Mouse (Mus musculus) intestine, embryonic 15.5 days (tissue): ENCODE measurements around the gene Doc2a. TPM values are rescaled to one million over a fixed set of nuclear protein-coding genes. Genes with fewer than 3 reads are reported as not detected.
A peak's percentile ranks its signal among the peaks of the same experiment; 100 is the strongest.

ENCODE experiments used
- ATAC-seq: fragments of 200-750 bp; cut with Nextera tagmentation; 2 replicates; pipeline ENCODE4 v1.8.0; 2017; ENCODE audit warnings: moderate TSS enrichment, moderate library complexity
- H3K27ac ChIP-seq: fragments of 300-500 bp; sonication (generic); 2 replicates; pipeline ENCODE4 v1.5.1; 2015; ENCODE audit warnings: mild to moderate bottlenecking, inconsistent platforms
- H3K27me3 ChIP-seq: fragments of 300-500 bp; sonication (generic); replicated peaks from 2 replicates; pipeline ENCODE4 v1.6.1; 2015; ENCODE audit warnings: inconsistent platforms
- H3K36me3 ChIP-seq: fragments of 300-500 bp; sonication (generic); 2 replicates; pipeline ENCODE4 v1.6.1; 2015; ENCODE audit warnings: inconsistent platforms
- H3K4me1 ChIP-seq: fragments of 300-500 bp; sonication (generic); replicated peaks from 2 replicates; pipeline ENCODE4 v1.6.1; 2015; ENCODE audit warnings: inconsistent platforms
- H3K4me2 ChIP-seq: fragments of 300-500 bp; sonication (generic); replicated peaks from 2 replicates; pipeline ENCODE4 v1.6.1; 2015; ENCODE audit warnings: mild to moderate bottlenecking, inconsistent platforms
- H3K4me3 ChIP-seq: fragments of 300-500 bp; sonication (generic); replicated peaks from 2 replicates; pipeline ENCODE4 v1.5.1; 2015; ENCODE audit warnings: inconsistent platforms
- H3K9ac ChIP-seq: fragments of 300-500 bp; sonication (generic); 2 replicates; pipeline ENCODE4 v1.6.1; 2015; ENCODE audit warnings: inconsistent platforms
- H3K9me3 ChIP-seq: fragments of 300-500 bp; sonication (generic); 2 replicates; pipeline ENCODE4 v1.6.1; 2016; ENCODE audit warnings: inconsistent platforms
- WGBS: fragments of 180-500 bp; shearing (Covaris S2); methylation state at CpG from one replicate; pipeline ENCODE4 v1.1.7; 2015; 5-methylcytosine and 5-hydroxymethylcytosine counted together
- polyA plus RNA-seq: library from polyadenylated mRNA; unstranded; fragments of >200 nt; fragmentation: Nextera tagmentation; extraction: Ambion mirVana; gene quantifications from 2 replicates; pipeline ENCODE4 v1.2.1, GENCODE M21; 2015

The Doc2a gene
- polyA plus RNA-seq, 1 experiment from 2014 or later: 0.75 TPM

DNA sequence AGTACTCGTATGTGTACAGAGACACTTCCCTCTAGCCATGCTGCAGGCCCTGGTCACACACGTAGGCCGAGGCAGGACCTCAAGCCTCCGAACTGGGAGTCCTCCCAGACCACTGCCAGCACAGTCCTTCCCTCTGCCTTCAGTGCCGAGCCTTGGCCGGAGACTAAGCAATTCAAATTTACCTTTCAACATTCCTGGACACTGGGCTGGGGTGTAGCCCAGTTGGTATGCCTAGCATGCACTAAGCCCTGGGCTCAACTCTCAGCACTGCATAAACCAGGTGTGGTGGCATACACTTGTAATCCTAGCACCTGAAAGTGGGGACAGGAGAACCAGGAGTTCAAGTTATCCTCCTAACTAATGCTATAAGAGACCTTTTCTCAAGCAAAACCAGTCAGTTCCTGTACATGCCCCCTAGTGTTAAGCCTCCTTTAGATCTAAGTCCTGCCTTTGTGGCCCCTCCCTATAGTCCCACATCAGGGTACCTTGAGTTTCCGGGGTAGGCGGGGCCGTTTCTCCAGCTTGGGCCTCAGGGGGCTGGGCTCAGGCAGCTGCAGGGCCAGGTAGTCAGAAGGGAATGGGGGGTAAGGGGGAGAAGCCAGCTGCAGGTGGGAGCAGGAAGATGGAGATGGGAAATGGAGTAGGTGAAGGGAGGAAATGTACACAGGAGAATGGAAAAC lies 9.7 kb downstream of the Doc2a start:
- no peak overlapping the region for H3K4me3 ChIP-seq
- no peak; the same call in 1 of the 2 replicates for ATAC-seq
- peaks cover 17% of the 10 kb centered on the region; the same call in 1 of the 2 replicates for H3K4me1 ChIP-seq
- H3K9me3 ChIP-seq: no peaks in the 10 kb centered on the region
- no peaks in the 10 kb centered on the region; the same call in 1 of the 2 replicates for H3K27me3 ChIP-seq
- H3K9ac ChIP-seq: no peak overlapping the region
- H3K36me3 ChIP-seq: peaks cover 22% of the 10 kb centered on the region
- WGBS: 65% methylated on average over 9 of the region's 9 CpGs
- no peak overlapping the region for H3K4me2 ChIP-seq
- no peak overlapping the region for H3K27ac ChIP-seq

DNA sequence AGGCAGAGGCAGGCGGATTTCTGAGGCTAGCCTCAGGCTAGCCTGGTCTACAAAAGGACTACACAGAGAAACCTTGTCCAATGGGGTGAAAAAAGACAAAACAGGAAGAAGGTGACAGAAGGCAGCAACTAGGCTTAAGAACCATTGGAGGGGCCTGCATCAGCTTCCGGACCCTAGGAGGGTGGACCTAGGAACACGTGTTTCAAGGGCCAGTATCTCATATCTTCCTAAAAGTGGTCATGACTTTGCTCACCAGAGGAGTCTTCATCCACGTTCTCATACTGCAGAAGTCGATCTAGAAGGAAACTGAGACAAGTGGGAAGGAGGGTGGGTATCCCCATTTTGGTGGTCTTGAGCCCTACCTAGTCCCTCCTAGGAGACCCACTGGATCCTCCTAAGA lies 13.8 kb downstream of the Doc2a start:
- Histone ChIP-seq H3K36me3 (peaks cover 5% of the 10 kb centered on the region; the same call in 1 of the 2 replicates), H3K4me3 (peak overlapping the region; percentile 62), H3K27me3 (no peaks in the 10 kb centered on the region), H3K27ac (no peak overlapping the region), H3K9ac (peak overlapping the region; percentile 70), H3K4me2 (peak overlapping the region; percentile 86), H3K4me1 (peaks cover 38% of the 10 kb centered on the region), H3K9me3 (no peaks in the 10 kb centered on the region)
- 70% methylated on average over 5 of the region's 5 CpGs for WGBS
- ATAC-seq: no peak

DNA sequence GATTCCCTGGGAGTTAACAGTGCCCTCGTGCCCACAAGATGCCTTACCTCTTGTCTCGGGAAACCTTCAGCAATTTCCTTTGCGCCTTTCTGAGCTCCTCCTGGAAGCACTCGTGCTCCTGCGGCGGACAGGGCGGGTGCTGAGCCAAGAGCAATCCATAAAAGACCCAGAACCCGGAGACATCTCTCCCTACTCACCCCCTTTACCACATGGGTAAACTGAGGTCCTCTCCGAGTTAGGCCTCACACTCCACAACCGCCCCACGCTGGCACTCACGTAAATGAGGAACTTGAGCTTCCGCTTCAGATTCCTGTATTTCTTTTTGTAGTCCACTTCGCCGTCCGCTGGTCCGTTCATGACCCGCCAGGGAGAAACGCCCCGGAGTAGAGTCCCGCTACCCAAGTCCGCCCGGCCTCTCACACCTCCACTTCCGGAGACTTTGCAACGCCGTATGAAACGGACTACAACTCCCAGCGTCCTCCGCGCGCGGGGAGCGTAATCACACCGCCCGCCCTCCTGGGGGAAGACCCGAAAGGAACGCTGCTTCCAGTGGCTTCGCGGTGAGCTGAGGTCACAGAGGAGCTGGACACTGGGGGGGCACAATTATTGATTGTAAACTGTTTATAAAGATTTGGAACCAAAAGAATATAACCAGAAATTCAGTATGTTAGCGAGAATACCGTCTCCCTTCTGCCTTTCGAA lies 14.4 kb downstream of the Doc2a start, which contains the start of gene Hirip3:
Gene Hirip3 (plus strand): TSS at position 544 of the 702 bp plus-strand sequence.
- Histone ChIP-seq H3K27me3 (no peaks in the 10 kb centered on the region), H3K9me3 (no peaks in the 10 kb centered on the region), H3K4me3 (peak within 1 kb of the TSS; percentile 62), H3K4me2 (peak within 1 kb of the TSS; percentile 86), H3K27ac (peak within 1 kb of the TSS; percentile 52), H3K4me1 (peaks cover 37% of the 10 kb centered on the region), H3K9ac (peak within 1 kb of the TSS; percentile 70), H3K36me3 (peaks cover 11% of the 10 kb centered on the region)
- peak; percentile 94 for ATAC-seq
- 1% methylated on average over 42 of the region's 42 CpGs for WGBS

DNA sequence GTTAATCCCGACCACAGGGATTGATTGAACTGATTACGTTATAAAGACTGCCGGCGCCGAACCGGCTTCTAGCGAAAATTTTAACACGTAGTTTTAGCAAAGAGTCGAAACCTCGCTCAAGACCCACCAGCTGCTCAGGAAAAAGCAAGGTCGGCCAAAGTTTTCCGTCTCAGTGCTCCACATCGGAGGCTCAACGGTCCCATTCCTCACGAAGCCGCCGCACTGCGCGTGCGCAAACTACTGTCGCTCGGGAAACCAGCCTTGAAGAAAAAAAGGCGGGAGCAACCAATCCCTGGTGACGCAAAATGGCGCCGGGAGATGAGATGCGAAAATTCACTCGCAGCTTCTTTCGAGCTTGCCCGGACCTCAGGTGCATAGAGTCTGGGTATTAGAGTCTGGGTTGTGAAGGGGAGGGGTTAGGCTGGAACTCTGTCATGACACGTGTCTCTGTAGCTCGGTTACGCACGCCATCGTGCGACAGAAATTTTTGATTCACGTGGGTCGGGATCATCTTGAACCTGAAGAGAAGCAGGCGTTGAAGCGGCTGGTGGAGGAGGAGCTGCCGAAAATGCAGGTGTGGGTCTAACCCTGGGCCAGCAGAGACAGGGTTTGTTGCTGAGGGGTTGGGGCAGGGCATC lies 15.1 kb downstream of the Doc2a start, which contains the start of gene Ino80e:
Gene Ino80e (minus strand): TSS at position 231 of the 638 bp plus-strand sequence.
- ATAC-seq: peak; percentile 84
- peak within 1 kb of the TSS; percentile 86 for H3K4me2 ChIP-seq
- WGBS: under 1% methylated on average over 41 of the region's 41 CpGs
- no peaks in the 10 kb centered on the region for H3K9me3 ChIP-seq
- H3K4me3 ChIP-seq: peak within 1 kb of the TSS; percentile 62
- peaks cover 18% of the 10 kb centered on the region for H3K36me3 ChIP-seq
- no peaks in the 10 kb centered on the region for H3K27me3 ChIP-seq
- H3K4me1 ChIP-seq: peaks cover 32% of the 10 kb centered on the region
- peak within 1 kb of the TSS; percentile 52 for H3K27ac ChIP-seq
- H3K9ac ChIP-seq: peak within 1 kb of the TSS; percentile 70

DNA sequence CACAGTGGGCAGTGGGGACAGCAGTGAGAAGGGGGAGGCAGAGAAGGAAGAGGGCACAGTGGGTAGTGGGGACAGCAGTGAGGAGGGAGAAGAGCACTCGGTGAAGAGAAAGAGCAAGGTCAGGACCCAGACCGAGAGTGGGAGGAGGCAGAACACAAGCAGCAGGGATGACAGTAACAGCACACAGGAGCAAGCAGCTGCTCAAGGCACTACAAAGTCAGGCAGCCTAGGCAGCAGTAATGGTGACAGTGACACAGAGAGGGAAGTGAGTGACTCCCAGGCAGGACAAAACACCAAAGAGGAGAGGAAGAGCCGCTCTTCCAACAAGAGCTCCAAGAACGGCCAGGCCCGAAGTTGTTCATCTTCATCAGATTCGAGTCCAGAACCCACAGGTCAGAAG lies 16.6 kb downstream of the Doc2a start:
- no peak for ATAC-seq
- Histone ChIP-seq H3K4me1 (peaks cover 30% of the 10 kb centered on the region), H3K4me3 (peak overlapping the region; percentile 62), H3K9me3 (no peaks in the 10 kb centered on the region), H3K27me3 (no peaks in the 10 kb centered on the region), H3K27ac (no peak overlapping the region), H3K4me2 (peak overlapping the region; percentile 86), H3K36me3 (peaks cover 26% of the 10 kb centered on the region), H3K9ac (peak overlapping the region; percentile 70; the same call in 1 of the 2 replicates)
- 61% methylated on average over 6 of the region's 6 CpGs for WGBS

DNA sequence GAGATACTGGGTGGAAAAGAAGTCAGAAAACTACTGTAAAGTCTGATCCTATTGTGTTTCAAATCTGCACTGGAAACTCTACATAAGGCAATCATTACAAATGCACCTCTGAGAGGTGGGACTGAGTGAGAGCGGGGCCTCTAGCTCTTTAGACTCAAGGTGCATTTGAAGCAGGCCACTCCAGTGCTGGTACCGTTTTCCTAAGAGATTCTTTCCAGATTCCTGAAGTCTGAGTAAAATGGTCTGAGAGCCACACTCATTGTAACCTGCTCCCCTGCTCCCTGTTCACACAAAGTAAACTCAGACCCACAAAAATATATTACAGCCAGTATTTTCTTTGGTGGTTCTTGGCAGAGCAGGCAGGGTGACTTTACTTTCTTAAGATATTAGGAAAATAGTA lies 20.3 kb downstream of the Doc2a start:
- H3K27me3 ChIP-seq: no peaks in the 10 kb centered on the region
- H3K4me2 ChIP-seq: no peak overlapping the region
- H3K4me1 ChIP-seq: peaks cover 21% of the 10 kb centered on the region
- no peak for ATAC-seq
- no peak overlapping the region for H3K4me3 ChIP-seq
- no peaks in the 10 kb centered on the region for H3K9me3 ChIP-seq
- no peak overlapping the region for H3K27ac ChIP-seq
- 84% methylated on average over 2 of the region's 2 CpGs for WGBS
- no peak overlapping the region for H3K9ac ChIP-seq
- peaks cover 57% of the 10 kb centered on the region for H3K36me3 ChIP-seq

DNA sequence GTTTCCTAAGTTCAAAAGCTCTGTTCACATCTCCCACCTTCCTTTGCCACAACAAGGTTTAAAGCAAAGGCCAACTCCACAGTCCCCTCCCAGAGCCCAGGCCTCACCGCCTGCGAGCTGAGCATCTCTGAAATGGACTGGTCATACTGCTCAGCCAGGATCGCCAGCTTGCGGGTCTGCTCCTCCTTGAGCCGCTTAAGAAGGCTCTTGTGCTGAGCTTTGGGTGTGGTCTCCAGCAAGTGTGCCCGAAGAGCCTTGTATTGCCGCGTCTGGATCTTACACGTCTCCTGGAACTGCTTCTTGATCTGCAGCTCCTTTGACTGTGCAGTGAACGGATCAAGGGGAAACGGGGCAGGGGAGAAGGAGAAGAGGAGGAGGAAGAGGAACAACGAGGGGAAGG lies 20.8 kb downstream of the Doc2a start:
- ATAC-seq: no peak
- Histone ChIP-seq H3K4me1 (peaks cover 16% of the 10 kb centered on the region), H3K27ac (no peak overlapping the region), H3K4me3 (no peak overlapping the region), H3K4me2 (no peak overlapping the region), H3K9ac (no peak overlapping the region), H3K27me3 (no peaks in the 10 kb centered on the region), H3K36me3 (peaks cover 60% of the 10 kb centered on the region), H3K9me3 (no peaks in the 10 kb centered on the region)
- WGBS: 79% methylated on average over 12 of the region's 12 CpGs

DNA sequence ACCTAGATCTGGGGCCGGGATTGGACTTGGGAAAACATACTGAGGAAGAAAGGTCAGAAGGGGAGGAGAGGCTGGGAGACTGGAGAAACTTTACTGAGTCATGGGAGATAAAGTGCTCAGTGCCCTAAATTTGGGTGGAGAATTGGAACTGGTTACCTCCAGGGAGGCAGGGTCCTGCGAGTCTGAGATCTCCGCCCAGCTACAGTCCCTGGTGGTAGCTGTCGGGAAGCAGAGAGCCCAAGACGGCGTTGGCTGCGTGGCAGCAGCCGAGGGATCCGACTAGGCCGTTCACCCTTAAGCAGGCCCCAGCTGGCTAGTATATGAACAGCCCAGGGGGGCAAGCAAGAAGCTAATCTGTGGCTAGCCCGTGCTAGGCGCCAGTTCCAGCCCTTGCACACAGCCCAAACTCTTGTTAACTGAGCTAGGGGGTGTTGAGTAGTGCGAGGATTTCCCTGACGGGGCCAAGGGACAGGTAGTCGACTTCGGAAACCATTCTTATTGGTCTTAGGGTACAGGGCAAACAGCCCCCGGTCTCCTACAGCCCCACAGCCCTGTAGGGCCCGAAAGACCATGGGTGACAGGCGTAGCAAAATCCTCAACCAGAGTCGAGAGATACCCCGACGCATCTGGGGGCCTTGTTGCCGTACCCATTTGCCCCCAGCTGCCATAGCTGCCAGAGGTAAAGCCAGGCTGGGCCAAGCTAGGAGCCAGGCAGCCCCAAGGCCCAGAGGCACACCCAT lies 22.7 kb downstream of the Doc2a start:
- 91% methylated on average over 23 of the region's 23 CpGs for WGBS
- Histone ChIP-seq H3K36me3 (peaks cover 71% of the 10 kb centered on the region), H3K9ac (no peak overlapping the region), H3K9me3 (no peaks in the 10 kb centered on the region), H3K4me3 (no peak overlapping the region), H3K4me1 (no peaks in the 10 kb centered on the region), H3K27ac (no peak overlapping the region), H3K27me3 (no peaks in the 10 kb centered on the region), H3K4me2 (no peak overlapping the region)
- ATAC-seq: peak; percentile 22; the same call in 1 of the 2 replicates

DNA sequence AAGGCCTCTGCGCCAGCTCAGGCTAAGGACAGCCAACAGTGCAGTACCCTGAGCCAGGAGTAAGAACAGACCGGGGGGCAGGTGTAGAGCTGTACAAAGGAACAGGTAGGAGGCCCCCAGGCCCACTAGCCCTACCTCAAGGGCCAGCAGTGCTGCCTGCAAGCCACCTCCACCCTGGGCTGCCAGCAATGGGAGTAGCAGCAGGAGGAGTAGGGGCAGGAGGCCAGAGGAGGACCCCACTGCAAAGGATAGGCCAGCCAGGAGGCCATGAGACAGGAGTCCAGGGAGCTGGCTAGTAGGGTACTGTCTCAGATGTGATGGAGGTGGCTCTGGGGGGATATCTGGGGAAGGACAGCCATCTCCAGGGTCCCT lies 23.3 kb downstream of the Doc2a start:
- H3K4me1 ChIP-seq: no peaks in the 10 kb centered on the region
- H3K36me3 ChIP-seq: peaks cover 72% of the 10 kb centered on the region
- H3K4me2 ChIP-seq: no peak overlapping the region
- no peak overlapping the region for H3K9ac ChIP-seq
- H3K27me3 ChIP-seq: no peaks in the 10 kb centered on the region
- no peak overlapping the region for H3K4me3 ChIP-seq
- no peak for ATAC-seq
- WGBS: 94% methylated on average over 2 of the region's 2 CpGs
- no peaks in the 10 kb centered on the region for H3K9me3 ChIP-seq
- no peak overlapping the region for H3K27ac ChIP-seq

DNA sequence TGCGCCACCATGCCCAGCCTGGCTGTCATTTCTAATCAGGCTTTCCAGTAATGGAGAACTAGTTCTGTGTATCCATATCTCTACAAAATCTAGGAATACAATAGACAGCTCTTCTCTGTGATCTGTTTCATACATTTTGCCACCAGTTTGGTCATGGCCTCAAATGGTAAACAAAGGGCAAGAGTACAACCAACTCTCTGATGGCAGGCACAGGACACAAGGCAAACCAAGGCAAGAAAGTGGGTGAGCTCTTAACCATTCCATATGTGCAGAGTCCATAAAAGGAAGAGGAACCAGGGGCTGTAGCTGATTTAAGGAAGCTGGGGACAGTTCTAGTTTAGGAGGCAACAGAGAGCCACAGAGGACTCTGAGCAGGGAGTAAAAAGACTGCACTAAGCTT lies 30.0 kb downstream of the Doc2a start:
- peaks cover 10% of the 10 kb centered on the region for H3K4me1 ChIP-seq
- no peaks in the 10 kb centered on the region for H3K27me3 ChIP-seq
- no peak overlapping the region for H3K9ac ChIP-seq
- no peak overlapping the region for H3K27ac ChIP-seq
- H3K36me3 ChIP-seq: peaks cover 64% of the 10 kb centered on the region
- H3K9me3 ChIP-seq: no peaks in the 10 kb centered on the region
- ATAC-seq: no peak
- no peak overlapping the region for H3K4me2 ChIP-seq
- 98% methylated on average over 1 of the region's 1 CpGs for WGBS
- H3K4me3 ChIP-seq: no peak overlapping the region

DNA sequence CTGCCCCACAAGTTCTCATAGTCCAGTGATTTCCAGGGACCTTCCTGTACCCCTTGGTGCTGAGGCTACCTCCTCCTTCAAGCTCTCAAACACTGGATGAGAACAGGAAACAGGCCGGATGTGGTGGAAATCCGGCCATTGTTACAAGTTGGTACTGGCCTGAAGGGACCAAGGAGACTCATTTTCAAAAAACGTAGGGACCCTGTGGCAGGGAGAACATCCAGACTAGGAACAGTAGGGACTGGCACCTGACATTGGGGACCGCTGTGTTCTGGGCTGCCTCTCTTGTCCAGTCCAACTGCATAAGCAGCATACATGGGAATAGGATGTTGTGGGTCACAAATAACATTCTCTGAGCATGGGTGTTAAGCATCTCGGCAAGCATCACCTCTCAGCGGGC lies 33.8 kb downstream of the Doc2a start:
- Histone ChIP-seq H3K9me3 (no peaks in the 10 kb centered on the region), H3K4me1 (peaks cover 17% of the 10 kb centered on the region), H3K27ac (no peak overlapping the region), H3K9ac (no peak overlapping the region), H3K4me3 (no peak overlapping the region), H3K4me2 (peak overlapping the region; percentile 97), H3K27me3 (no peaks in the 10 kb centered on the region), H3K36me3 (peaks cover 36% of the 10 kb centered on the region)
- no peak for ATAC-seq
- 76% methylated on average over 6 of the region's 6 CpGs for WGBS

DNA sequence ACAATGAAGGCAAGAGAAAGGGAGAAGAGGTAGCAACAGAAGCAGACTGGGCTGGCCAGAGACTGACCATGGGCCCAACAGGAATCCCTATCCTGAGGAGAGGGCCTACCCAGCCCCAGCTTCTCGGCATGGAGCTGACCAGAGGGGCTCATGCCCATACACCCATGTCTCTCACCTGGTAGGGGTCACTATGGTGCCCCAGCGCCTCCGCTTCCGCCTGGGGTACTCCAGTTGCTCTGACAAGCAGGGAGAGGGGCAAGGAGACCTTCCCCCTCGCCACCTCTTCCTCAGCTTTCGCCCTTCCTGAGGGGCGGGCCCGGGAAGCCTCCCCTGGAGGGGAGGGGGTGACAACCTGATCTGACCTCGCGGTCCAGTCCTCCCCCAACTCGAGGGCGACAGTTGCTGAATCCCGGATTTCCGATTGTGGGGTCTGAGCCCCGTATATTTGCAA lies 36.5 kb downstream of the Doc2a start:
- H3K4me2 ChIP-seq: peak overlapping the region; percentile 97
- peak overlapping the region; percentile 94 for H3K27ac ChIP-seq
- peak overlapping the region; percentile 74 for H3K4me3 ChIP-seq
- H3K4me1 ChIP-seq: peaks cover 17% of the 10 kb centered on the region
- no peaks in the 10 kb centered on the region for H3K27me3 ChIP-seq
- no peaks in the 10 kb centered on the region for H3K9me3 ChIP-seq
- peak; percentile 6; the same call in 1 of the 2 replicates for ATAC-seq
- H3K9ac ChIP-seq: peak overlapping the region; percentile 82
- under 1% methylated on average over 15 of the region's 15 CpGs for WGBS
- peaks cover 19% of the 10 kb centered on the region for H3K36me3 ChIP-seq
